Mouse (Mus musculus) cerebellum, postnatal 36 days (tissue): ENCODE data around the gene Ddc.

Source experiments
- DNase-seq, 2 experiments: peaks; one replicate each; pipeline ENCODE4 v3.0.0; 2021 to 2022; ENCODE audit warnings: mixed read lengths in 2 of 2

Ddc gene

DNA sequence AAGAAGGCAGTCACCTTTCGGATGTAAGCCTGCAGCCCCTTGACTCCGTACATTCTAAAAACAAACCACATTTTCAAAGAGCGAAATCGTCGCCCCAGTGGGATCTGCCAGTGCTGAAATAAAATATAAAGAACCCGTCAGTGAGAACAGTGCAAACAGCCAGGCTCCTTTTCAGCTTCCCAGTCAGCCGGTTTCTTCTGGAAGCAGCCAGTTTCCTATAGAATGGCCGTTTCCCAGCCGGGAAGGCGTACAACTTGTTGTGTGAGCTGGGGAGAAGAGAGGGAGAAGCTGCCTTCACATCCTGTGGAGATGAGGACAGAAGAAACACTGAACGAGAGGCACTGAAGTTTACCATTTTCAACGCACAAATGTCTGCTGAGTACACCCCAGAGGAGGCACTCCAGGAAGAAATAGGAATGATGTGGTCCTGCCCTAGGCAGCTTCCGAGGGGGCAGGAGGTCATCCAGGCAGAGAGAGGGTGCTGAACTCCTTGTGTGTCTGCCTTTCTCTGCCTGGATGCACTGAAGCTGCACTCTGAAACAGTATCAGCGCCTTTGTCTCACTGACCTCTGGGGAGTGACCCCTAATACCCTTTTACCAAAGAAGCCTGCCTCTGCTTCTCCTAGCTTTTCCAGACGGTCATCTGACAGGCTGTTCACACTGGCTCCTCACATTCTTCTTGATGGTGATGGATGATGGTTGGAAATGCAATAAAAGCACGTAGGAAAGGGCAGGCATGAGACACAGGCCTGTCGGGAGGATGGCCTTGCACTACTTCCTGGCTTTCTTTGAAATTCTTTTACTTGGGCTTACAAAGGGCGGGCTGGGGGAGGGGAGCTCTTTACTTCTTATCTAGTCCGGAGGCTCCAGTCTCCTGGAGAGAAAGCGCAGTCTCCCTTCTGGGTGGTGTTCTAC, 75.5 kb downstream of the Ddc start:
- no peak for DNase-seq

- no peak for DNase-seq
These were observed 76.5 kb downstream of the Ddc start for GRCm38 (mm10) chr11:11821387-11821975.

DNA sequence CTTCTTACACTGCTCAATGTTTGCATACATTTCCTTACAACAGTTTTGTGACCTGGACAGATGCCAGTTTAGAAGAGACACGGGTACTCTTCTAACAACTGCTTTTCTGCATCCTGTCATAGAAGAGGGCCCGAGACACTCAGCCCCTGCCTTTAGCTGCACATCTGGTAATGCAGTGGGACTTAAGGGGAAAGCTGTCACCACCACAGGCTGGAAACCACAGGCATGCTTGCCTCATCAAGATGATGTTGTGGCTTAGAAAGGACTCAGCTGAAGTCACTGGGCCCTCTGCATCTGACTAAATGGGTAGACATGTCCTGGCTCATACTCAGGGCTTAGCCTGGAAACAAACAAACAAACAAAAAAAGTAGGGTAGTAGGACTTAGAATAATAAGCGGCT, 77.2 kb downstream of the Ddc start:
- no peak for DNase-seq

GRCm38 (mm10) chr11:11820251-11820650, 77.7 kb downstream of the Ddc start:
- peak; percentile 48 to 74 for DNase-seq

DNA sequence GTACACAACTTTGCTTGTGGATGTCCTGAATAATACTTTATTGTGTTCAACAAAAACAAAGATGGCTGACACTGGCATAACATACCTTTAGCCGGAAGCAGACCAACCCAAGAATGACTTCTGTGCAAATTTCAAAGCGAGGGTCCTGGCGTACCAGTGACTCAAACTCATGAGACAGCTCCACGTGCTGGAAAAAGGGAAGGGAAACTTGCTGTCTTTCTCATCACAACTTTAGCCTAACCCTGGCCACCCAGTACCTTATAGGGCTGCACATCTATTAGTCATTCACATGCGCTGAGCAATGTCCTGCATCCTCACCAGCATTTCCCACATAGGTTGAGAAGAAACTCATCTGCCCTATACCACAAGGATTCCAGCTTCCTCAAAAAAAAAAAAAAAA, 78.7 kb downstream of the Ddc start:
- DNase-seq = no peak

DNA sequence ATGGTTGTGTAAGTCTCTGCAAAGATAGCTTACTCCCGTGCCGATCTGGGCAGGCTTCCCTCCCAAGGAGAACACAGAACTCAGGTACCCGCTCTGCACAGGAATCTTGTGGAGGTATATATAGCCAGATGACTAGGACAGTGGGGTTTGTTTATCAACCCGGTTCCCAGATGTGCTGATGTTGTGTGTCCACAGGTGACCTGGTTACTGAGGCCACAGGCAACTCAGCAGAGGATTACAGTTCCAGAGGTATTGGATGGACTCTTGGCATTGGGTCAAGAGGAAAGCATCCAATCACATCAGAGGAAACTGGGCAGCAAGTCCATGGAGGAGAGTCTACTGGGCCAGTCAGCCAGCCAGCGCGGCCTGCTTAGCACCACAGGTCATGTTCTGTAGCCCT, 79.1 kb downstream of the Ddc start:
- DNase-seq = no peak

- no peak for DNase-seq
These were observed 82.2 kb downstream of the Ddc start for GRCm38 (mm10) chr11:11815737-11816136.

GRCm38 (mm10) chr11:11811906-11812480, 86.0 kb downstream of the Ddc start:
- peak; percentile 69 to 73 for DNase-seq

- DNase-seq = no peak
These were observed 88.4 kb downstream of the Ddc start for GRCm38 (mm10) chr11:11809404-11810175.

GRCm38 (mm10) chr11:11808820-11809403, 89.0 kb downstream of the Ddc start, which contains the start of gene Fignl1:
Fignl1 (minus strand) TSS chr11:11808962.
- DNase-seq = peak; percentile 95 to 96

DNA sequence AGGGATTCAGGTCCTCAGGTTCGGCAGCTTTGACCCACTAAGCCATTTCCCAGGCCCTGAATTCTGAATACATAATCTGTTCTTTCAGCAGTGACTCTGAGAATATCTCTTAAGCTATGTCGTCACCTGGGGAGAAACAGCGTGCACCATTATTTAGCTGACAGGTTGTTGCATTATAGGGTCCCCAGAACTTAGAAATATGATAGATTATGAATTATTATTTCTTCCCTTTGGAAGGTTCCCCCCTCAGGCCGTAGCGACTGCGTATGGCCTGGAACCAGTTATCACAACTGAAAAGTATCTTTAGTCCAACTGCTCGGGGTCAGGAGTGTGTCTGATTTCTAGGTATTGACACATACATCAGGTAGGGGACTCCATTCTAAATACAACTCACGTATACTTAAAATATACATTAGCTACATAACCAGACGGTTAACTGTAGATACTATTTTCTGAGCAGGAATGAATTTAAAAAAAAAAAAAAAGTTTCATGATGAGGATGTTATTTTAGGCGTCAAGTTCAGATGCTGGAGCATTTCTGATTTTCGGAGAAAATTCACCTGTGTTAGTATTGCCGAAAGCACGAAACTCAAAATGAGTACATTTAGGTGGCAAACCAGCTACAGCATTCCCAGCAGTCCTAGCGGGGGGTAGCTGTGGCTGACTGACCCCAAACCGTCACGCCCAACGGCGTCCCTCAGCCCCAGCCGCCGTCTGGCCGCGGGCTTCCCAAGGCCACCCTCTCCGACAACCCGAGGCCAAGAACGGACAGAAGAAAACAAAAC, 89.7 kb downstream of the Ddc start:
- no peak for DNase-seq

GRCm38 (mm10) chr11:11805951-11806350, 92.0 kb downstream of the Ddc start:
- no peak for DNase-seq

GRCm38 (mm10) chr11:11804421-11804820, 93.5 kb downstream of the Ddc start:
- no peak for DNase-seq

GRCm38 (mm10) chr11:11801067-11801466, 96.9 kb downstream of the Ddc start:
- no peak for DNase-seq

- no peak for DNase-seq
These were observed 97.6 kb downstream of the Ddc start for GRCm38 (mm10) chr11:11800304-11800703.

- no peak for DNase-seq
These were observed 99.3 kb downstream of the Ddc start for GRCm38 (mm10) chr11:11798690-11799089.

DNA sequence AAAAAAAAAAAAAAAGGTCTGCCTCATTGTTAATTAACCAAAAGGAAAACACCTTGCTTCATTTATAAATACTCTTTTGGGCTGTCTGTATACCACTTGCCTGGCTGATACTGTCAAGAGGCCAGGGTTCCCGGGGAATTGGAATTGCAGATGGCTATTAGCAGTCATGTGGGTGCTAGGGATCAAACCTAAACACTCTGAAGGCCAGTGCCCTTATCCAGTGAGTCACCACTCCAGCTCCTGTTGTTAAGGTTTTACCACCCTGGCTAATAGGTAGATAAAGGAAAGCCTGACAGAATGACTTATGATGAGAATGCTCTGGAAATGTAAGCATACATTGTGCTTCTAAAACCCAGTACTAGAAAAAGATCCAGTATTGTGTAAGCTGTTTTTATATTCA, 103.3 kb downstream of the Ddc start:
- DNase-seq = no peak

DNA sequence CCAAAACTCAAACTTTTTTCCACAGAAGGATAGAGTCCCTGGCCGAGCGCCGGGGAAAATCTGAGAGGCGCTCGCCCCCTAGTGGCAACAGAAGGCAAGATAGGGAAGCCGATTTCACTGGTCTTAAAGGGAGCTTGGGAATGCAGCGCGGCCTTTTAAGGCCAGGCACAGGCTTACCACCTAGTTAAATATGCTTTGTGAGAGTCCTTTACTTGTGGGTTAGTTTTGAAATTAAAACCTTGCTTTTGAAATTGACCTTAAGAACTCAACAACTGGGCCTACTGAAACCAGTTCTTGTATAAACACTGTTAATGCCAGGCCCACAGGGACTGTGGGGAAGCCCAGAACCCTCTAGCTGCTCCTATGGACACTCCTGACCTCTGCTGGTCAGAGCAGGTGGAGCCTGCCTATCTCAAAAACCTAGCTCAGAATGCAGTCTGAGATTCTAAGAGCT, 109.4 kb downstream of the Ddc start:
- DNase-seq = peak; percentile 62 to 69

DNA sequence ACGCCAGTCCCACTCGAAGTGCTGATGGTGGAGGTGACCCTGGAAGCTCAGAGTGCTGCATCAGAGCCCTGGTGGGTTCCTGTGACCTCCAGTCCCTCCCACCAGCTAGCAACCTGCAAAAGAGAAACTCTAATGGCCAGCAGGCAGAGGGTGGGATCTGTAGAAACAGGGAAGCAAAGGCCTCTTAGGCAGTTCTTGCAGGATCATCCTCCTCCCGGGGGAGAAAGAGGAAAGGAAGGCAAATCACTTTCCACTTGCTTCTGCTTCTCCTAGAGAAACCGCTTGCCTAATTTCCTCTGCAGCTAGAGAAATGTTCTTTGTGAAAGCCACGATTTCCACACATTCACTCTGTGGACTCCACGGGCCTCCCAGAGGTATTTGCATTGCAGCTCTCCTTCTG, 112.5 kb downstream of the Ddc start:
- no peak for DNase-seq

- no peak for DNase-seq
These were observed 116.2 kb downstream of the Ddc start for GRCm38 (mm10) chr11:11781728-11782127.

DNA sequence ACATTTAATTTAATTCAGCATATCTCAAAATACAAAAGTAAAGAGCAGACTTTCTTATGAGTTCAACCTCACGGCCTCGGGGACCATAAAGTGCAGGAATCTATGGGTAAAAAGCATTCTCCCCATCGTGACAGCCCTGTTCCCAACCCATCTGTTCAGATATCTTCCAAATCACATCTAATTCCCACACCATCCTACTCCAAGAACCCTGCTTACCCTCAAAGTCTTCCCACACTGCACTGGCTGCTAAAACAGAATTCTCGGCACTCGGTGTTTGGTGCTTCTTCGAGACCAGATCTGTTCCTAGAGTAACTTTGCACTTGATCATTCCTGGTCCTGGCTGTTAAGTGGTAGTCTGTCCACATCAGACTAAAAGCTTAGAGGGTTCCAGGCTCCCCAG, 119.6 kb downstream of the Ddc start:
- no peak for DNase-seq

DNA sequence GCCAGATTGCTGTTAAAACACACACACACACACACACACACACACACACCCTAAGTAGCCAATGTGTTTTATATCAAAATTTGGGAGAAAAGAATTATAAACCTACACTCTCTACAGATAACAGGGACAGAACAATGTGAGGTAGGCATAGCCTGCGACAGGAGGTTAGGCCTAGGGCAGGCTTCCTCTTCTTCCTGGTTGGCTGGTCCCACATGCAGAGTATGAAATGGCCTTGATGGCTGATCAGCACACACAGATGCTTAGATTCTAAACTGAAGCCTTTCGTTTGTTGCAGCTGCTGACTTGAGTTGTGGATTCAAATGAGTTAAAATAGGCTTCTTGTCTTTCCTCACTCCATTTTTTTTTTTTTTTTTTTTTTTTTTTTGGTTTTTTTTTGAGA, 120.1 kb downstream of the Ddc start:
- no peak for DNase-seq
